Mouse (Mus musculus) heart, adult 2 months (tissue): ENCODE measurements around the gene Mllt3. TPM values are rescaled to one million over a fixed set of nuclear protein-coding genes. Genes with fewer than 3 reads are reported as not detected.
A peak's percentile ranks its signal among the peaks of the same experiment; 100 is the strongest.

Experiments used
- DNase-seq, 2 experiments: peaks; one replicate each; pipeline ENCODE4 v3.0.0; 2021
- H3K27ac ChIP-seq: fragments of 200-600 bp; 2 replicates; pipeline ENCODE4 v1.8.1; 2022
- H3K27me3 ChIP-seq: fragments of 200-500 bp; 2 replicates; pipeline ENCODE4 v1.6.1; 2012; ENCODE audit warnings: mild to moderate bottlenecking, low read length, inconsistent platforms, mixed read lengths; ENCODE audit not compliant: control insufficient read depth, insufficient read depth
- H3K36me3 ChIP-seq: fragments of 200-500 bp; 2 replicates; pipeline ENCODE4 v1.6.1; 2012; ENCODE audit warnings: low read length, inconsistent platforms; ENCODE audit not compliant: control insufficient read depth, insufficient read depth
- H3K4me1 ChIP-seq: fragments of 200-500 bp; 2 replicates; pipeline ENCODE4 v1.6.1; 2011; ENCODE audit warnings: low read length; ENCODE audit not compliant: control insufficient read depth, insufficient read depth
- H3K4me3 ChIP-seq: fragments of 200-600 bp; 2 replicates; pipeline ENCODE4 v1.8.1; 2022
- H3K79me2 ChIP-seq: fragments of 200-500 bp; replicated peaks from 2 replicates; pipeline ENCODE4 v1.6.1; 2012; ENCODE audit warnings: mild to moderate bottlenecking, inconsistent platforms, low read length, moderate library complexity, mixed read lengths; ENCODE audit not compliant: control insufficient read depth, insufficient read depth
- H3K9ac ChIP-seq: fragments of 200-500 bp; 2 replicates; pipeline ENCODE4 v1.6.1; 2012; ENCODE audit warnings: low read depth, mild to moderate bottlenecking, control low read depth, inconsistent platforms, low read length, mixed read lengths
- CTCF ChIP-seq: fragments of 200-600 bp; IDR thresholded peaks from 2 replicates; pipeline ENCODE4 v1.8.1; 2022; ENCODE audit warnings: antibody characterized with exemption, mild to moderate bottlenecking, moderate library complexity
- EP300 ChIP-seq: fragments of 200-500 bp; IDR thresholded peaks from 2 replicates; pipeline ENCODE4 v1.6.1; 2011; ENCODE audit warnings: low read depth, low read length, control low read depth; ENCODE audit not compliant: insufficient read depth
- POLR2A ChIP-seq: fragments of 200-500 bp; IDR thresholded peaks from 2 replicates; pipeline ENCODE4 v1.6.1; 2011; ENCODE audit warnings: mild to moderate bottlenecking, low read depth, low read length, control low read depth; ENCODE audit not compliant: insufficient read depth
- WGBS: fragments of 180-500 bp; shearing (Covaris S2); methylation state at CpG from one replicate; pipeline ENCODE4 v1.1.7; 2018; 5-methylcytosine and 5-hydroxymethylcytosine counted together
- intact Hi-C: fragments of 180-260 bp; cut with DNase I; formaldehyde crosslinking; loops from one replicate; pipeline ENCODE4 v1.15.1; 2025
- polyA plus RNA-seq: library from polyadenylated mRNA; depleted of rRNA; stranded (reverse); fragments of >200 nt; gene quantifications from 2 replicates; pipeline ENCODE4 v1.2.3, GENCODE M21; 2012
- total RNA-seq, 2 experiments: library from RNA; stranded (reverse); gene quantifications; 2 replicates each; pipeline ENCODE4 v1.2.3; 2021

Mllt3 gene
- total and polyA plus RNA-seq, 3 experiments: 3.8 to 15.2 (median 11.0) TPM

- intact Hi-C loops: loop anchor here (1.0 to 10.0 kb wide), 6 partner anchors 62 to 682 kb away; partner anchors contain the start of gene Focad
- peak; percentile 67 to 68 for DNase-seq
Measured at GRCm38 (mm10) chr4:88032151-88033098, 739 bp downstream of the Mllt3 start.

GRCm38 (mm10) chr4:88031211-88032150 lies 1.7 kb downstream of the Mllt3 start:
- peak overlapping the region; percentile 73 for H3K4me3 ChIP-seq
- H3K9ac ChIP-seq: peak overlapping the region; percentile 95
- intact Hi-C loops: loop anchor here (2.0 to 10.0 kb wide), 5 partner anchors 99 to 683 kb away; no protein-coding TSS in a partner anchor
- peaks cover 5% of the 10 kb centered on the region; the same call in 1 of the 2 replicates for H3K4me1 ChIP-seq
- no peak overlapping the region for H3K27ac ChIP-seq
- DNase-seq: peak; percentile 46 to 49
- no peaks in the 10 kb centered on the region for H3K27me3 ChIP-seq
- 1% methylated on average over 84 of the region's 84 CpGs for WGBS
- H3K79me2 ChIP-seq: no peaks in the 10 kb centered on the region
- TF ChIP-seq POLR2A: no peak
- TF ChIP-seq EP300: no peak
- TF ChIP-seq CTCF: no peak
- no peaks in the 10 kb centered on the region; the same call in 1 of the 2 replicates for H3K36me3 ChIP-seq

More at GRCm38 (mm10) chr4:88032151-88033098, 739 bp downstream of the Mllt3 start:
- 1% methylated on average over 82 of the region's 100 CpGs for WGBS
- no peaks in the 10 kb centered on the region for H3K79me2 ChIP-seq
- H3K9ac ChIP-seq: peak overlapping the region; percentile 95
- no peak for TF ChIP-seq POLR2A
- TF ChIP-seq EP300: no peak
- TF ChIP-seq CTCF: no peak
- H3K4me3 ChIP-seq: peak overlapping the region; percentile 73
- H3K36me3 ChIP-seq: no peaks in the 10 kb centered on the region; the same call in 1 of the 2 replicates
- H3K27me3 ChIP-seq: no peaks in the 10 kb centered on the region
- peak overlapping the region; percentile 70 for H3K27ac ChIP-seq
- H3K4me1 ChIP-seq: peaks cover 5% of the 10 kb centered on the region; the same call in 1 of the 2 replicates

GRCm38 (mm10) chr4:88023567-88023966 lies 9.6 kb downstream of the Mllt3 start:
- Histone ChIP-seq H3K36me3 (no peaks in the 10 kb centered on the region), H3K27ac (no peak overlapping the region), H3K27me3 (no peaks in the 10 kb centered on the region), H3K9ac (no peak overlapping the region), H3K4me3 (no peak overlapping the region), H3K4me1 (no peaks in the 10 kb centered on the region), H3K79me2 (no peaks in the 10 kb centered on the region)
- no peak for DNase-seq
- TF ChIP-seq POLR2A: no peak
- no peak for TF ChIP-seq CTCF
- no peak for TF ChIP-seq EP300
- 72% methylated on average over 5 of the region's 5 CpGs for WGBS
- intact Hi-C loops: no loop called here

- Histone ChIP-seq H3K79me2 (no peaks in the 10 kb centered on the region), H3K36me3 (no peaks in the 10 kb centered on the region), H3K4me3 (no peak overlapping the region), H3K9ac (no peak overlapping the region), H3K4me1 (no peaks in the 10 kb centered on the region; the same call in 1 of the 2 replicates), H3K27me3 (no peaks in the 10 kb centered on the region), H3K27ac (no peak overlapping the region)
- DNase-seq: no peak
- WGBS: 11% methylated on average over 1 of the region's 1 CpGs
- intact Hi-C loops: no loop called here
- TF ChIP-seq EP300: no peak
- TF ChIP-seq POLR2A: no peak
- TF ChIP-seq CTCF: peak; percentile 55
Measured at GRCm38 (mm10) chr4:88022623-88023022, 10.5 kb downstream of the Mllt3 start.

- no peak overlapping the region for H3K4me3 ChIP-seq
- DNase-seq: no peak
- H3K27ac ChIP-seq: no peak overlapping the region
- WGBS: 70% methylated on average over 5 of the region's 5 CpGs
- H3K9ac ChIP-seq: no peak overlapping the region
- H3K36me3 ChIP-seq: no peaks in the 10 kb centered on the region
- H3K4me1 ChIP-seq: no peaks in the 10 kb centered on the region; the same call in 1 of the 2 replicates
- H3K27me3 ChIP-seq: no peaks in the 10 kb centered on the region
- no peaks in the 10 kb centered on the region for H3K79me2 ChIP-seq
- TF ChIP-seq CTCF (no peak), POLR2A (no peak), EP300 (no peak)
- intact Hi-C loops: no loop called here
Measured at GRCm38 (mm10) chr4:88020421-88020820, 12.7 kb downstream of the Mllt3 start.
